Mouse (Mus musculus) ES-E14 (cell line): Measurements from ENCODE around the gene Smchd1.

Experiments
- CHD2 ChIP-seq: IDR thresholded peaks from 2 replicates; pipeline ENCODE4 v1.6.1; 2014; ENCODE audit warnings: mild to moderate bottlenecking, low read depth, low read length, inconsistent platforms
- HCFC1 ChIP-seq: IDR thresholded peaks from 2 replicates; pipeline ENCODE4 v1.6.1; 2012; ENCODE audit warnings: low read length, inconsistent platforms, borderline replicate concordance; ENCODE audit not compliant: insufficient read depth
- MAFK ChIP-seq: IDR thresholded peaks from 2 replicates; pipeline ENCODE4 v1.6.1; 2014; ENCODE audit warnings: mild to moderate bottlenecking, low read depth, low read length, inconsistent platforms; ENCODE audit not compliant: insufficient read depth
- ZC3H11A ChIP-seq: IDR thresholded peaks from 2 replicates; pipeline ENCODE4 v1.6.1; 2012; ENCODE audit warnings: low read depth, mild to moderate bottlenecking, inconsistent platforms, low read length, borderline replicate concordance
- ZNF384 ChIP-seq: IDR thresholded peaks from 2 replicates; pipeline ENCODE4 v1.6.1; 2012; ENCODE audit warnings: low read depth, low read length, inconsistent platforms

GRCm38 (mm10) chr17:71301413-71301812 is 173.7 kb downstream of the Smchd1 start:
- no peak for TF ChIP-seq HCFC1
- TF ChIP-seq ZNF384, result no peak
- TF ChIP-seq CHD2, result no peak
- no peak for TF ChIP-seq MAFK
- no peak for TF ChIP-seq ZC3H11A
